Mouse (Mus musculus) kidney, embryonic 16.5 days (tissue): ENCODE data around the gene Pus10. TPM values are rescaled to one million over a fixed set of nuclear protein-coding genes. Genes with fewer than 3 reads are reported as not detected.

Experiments
- ATAC-seq: fragments of 200-750 bp; cut with Nextera tagmentation; 2 replicates; pipeline ENCODE4 v1.8.0; 2017; ENCODE audit warnings: moderate TSS enrichment; ENCODE audit not compliant: low FRiP score, low TSS enrichment
- H3K27ac ChIP-seq: fragments of 300-500 bp; sonication (generic); 2 replicates; pipeline ENCODE4 v1.5.1; 2014; ENCODE audit warnings: low read length
- H3K27me3 ChIP-seq: fragments of 300-500 bp; sonication (generic); 2 replicates; pipeline ENCODE4 v1.6.1; 2014; ENCODE audit warnings: low read length, control low read depth, mixed read lengths; ENCODE audit not compliant: insufficient read depth
- H3K36me3 ChIP-seq: fragments of 300-500 bp; sonication (generic); 2 replicates; pipeline ENCODE4 v1.6.1; 2014; ENCODE audit warnings: low read length, control low read depth, mixed read lengths; ENCODE audit not compliant: insufficient read depth
- H3K4me1 ChIP-seq: fragments of 300-500 bp; sonication (generic); 2 replicates; pipeline ENCODE4 v1.6.1; 2014; ENCODE audit warnings: low read length, control low read depth, mixed read lengths; ENCODE audit not compliant: insufficient read depth
- H3K4me2 ChIP-seq: fragments of 300-500 bp; sonication (generic); replicated peaks from 2 replicates; pipeline ENCODE4 v1.6.1; 2014; ENCODE audit warnings: low read depth, low read length
- H3K4me3 ChIP-seq: fragments of 300-500 bp; sonication (generic); 2 replicates; pipeline ENCODE4 v1.5.1; 2014; ENCODE audit warnings: mild to moderate bottlenecking, low read length
- H3K9ac ChIP-seq: fragments of 300-500 bp; sonication (generic); replicated peaks from 2 replicates; pipeline ENCODE4 v1.6.1; 2014; ENCODE audit warnings: low read length
- H3K9me3 ChIP-seq: fragments of 300-500 bp; sonication (generic); 2 replicates; pipeline ENCODE4 v1.6.1; 2016; ENCODE audit warnings: low read length, control low read depth
- WGBS: fragments of 180-500 bp; shearing (Covaris S2); extraction: QIAGEN DNeasy Blood & Tissue Kit; methylation state at CpG from one replicate; pipeline ENCODE4 v1.1.7; 2014; 5-methylcytosine and 5-hydroxymethylcytosine counted together
- polyA plus RNA-seq: library from polyadenylated mRNA; unstranded; fragments of >200 nt; fragmentation: Nextera tagmentation; extraction: Ambion mirVana; gene quantifications from 2 replicates; pipeline ENCODE4 v1.2.1, GENCODE M21; 2015

The Pus10 gene
- polyA plus RNA-seq, 1 experiment from 2014 or later = 21.2 TPM

DNA sequence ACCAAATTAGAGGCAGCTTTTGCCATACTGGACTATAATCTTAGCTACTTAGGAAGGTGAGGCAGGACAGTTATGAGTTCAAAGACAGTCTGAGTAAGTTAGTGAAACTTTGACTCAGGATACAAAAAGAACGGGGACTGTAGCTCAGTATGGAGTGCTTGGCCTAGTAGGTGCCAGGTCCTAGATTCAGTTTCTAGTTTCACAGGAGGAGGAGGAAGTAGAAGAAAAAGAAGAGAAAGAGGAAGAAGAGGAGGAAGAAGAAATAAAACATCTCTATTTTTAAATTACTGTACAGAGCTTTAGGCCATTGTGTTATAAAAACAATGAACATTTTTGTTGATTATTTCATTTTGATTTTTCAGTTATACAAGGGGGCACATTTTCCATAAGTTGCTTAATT, 22.6 kb downstream of the Pus10 start:
- H3K27me3 ChIP-seq = no peaks in the 10 kb centered on the region

GRCm38 (mm10) chr11:23693286-23693685, 27.8 kb downstream of the Pus10 start:
- Histone ChIP-seq H3K4me2 (no peak overlapping the region), H3K4me3 (no peak overlapping the region), H3K36me3 (peaks cover 4% of the 10 kb centered on the region; the same call in 1 of the 2 replicates), H3K4me1 (no peaks in the 10 kb centered on the region), H3K27me3 (no peaks in the 10 kb centered on the region), H3K27ac (no peak overlapping the region), H3K9me3 (no peaks in the 10 kb centered on the region), H3K9ac (no peak overlapping the region)
- 91% methylated on average over 2 of the region's 2 CpGs for WGBS
- ATAC-seq = no peak

More for the DNA sequence above, 22.6 kb downstream of the Pus10 start:
- H3K27ac ChIP-seq = no peak overlapping the region
- no peaks in the 10 kb centered on the region for H3K9me3 ChIP-seq
- ATAC-seq = no peak
- peaks cover 7% of the 10 kb centered on the region for H3K36me3 ChIP-seq
- no peak overlapping the region for H3K4me3 ChIP-seq
- H3K4me1 ChIP-seq = no peaks in the 10 kb centered on the region
- H3K4me2 ChIP-seq = no peak overlapping the region
- no peak overlapping the region for H3K9ac ChIP-seq
- WGBS = 92% methylated on average over 1 of the region's 1 CpGs

GRCm38 (mm10) chr11:23695847-23696246, 30.4 kb downstream of the Pus10 start:
- H3K27me3 ChIP-seq = no peaks in the 10 kb centered on the region
- H3K27ac ChIP-seq = no peak overlapping the region
- H3K4me3 ChIP-seq = no peak overlapping the region
- no peaks in the 10 kb centered on the region for H3K9me3 ChIP-seq
- H3K36me3 ChIP-seq = peaks cover 8% of the 10 kb centered on the region; the same call in 1 of the 2 replicates
- no peaks in the 10 kb centered on the region for H3K4me1 ChIP-seq
- H3K4me2 ChIP-seq = no peak overlapping the region
- ATAC-seq = no peak
- no peak overlapping the region for H3K9ac ChIP-seq

DNA sequence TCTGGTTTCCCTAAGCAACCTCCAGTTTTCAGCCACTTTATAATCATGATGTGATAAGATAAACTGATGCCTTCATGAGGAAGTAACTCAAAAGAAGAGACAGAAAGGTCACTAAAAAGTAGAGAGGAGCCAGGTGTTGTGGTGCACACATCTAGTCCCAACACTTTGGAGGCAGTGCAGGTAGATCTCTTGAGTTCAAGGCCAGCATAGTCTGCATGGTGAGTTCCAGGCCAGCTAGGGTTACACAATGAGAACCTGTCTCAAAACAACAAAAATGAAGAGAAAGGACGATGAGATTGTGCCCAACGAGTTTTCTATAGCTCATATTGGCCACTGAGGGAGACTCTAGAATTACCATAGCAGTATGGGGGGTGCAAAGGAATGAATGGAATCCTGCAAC, 33.1 kb downstream of the Pus10 start:
- ATAC-seq = no peak
- Histone ChIP-seq H3K27ac (no peak overlapping the region), H3K27me3 (no peaks in the 10 kb centered on the region), H3K4me3 (no peak overlapping the region), H3K9ac (no peak overlapping the region), H3K4me2 (no peak overlapping the region), H3K4me1 (no peaks in the 10 kb centered on the region), H3K9me3 (no peaks in the 10 kb centered on the region), H3K36me3 (peaks cover 14% of the 10 kb centered on the region; the same call in 1 of the 2 replicates)
- 84% methylated on average over 2 of the region's 2 CpGs for WGBS

GRCm38 (mm10) chr11:23699414-23700095, 34.1 kb downstream of the Pus10 start:
- H3K4me2 ChIP-seq = no peak overlapping the region
- no peak overlapping the region for H3K4me3 ChIP-seq
- H3K9me3 ChIP-seq = no peaks in the 10 kb centered on the region
- H3K27ac ChIP-seq = no peak overlapping the region
- WGBS = 66% methylated on average over 3 of the region's 3 CpGs
- no peak overlapping the region for H3K9ac ChIP-seq
- ATAC-seq = no peak
- H3K27me3 ChIP-seq = no peaks in the 10 kb centered on the region
- H3K4me1 ChIP-seq = no peaks in the 10 kb centered on the region
- peaks cover 18% of the 10 kb centered on the region; the same call in 1 of the 2 replicates for H3K36me3 ChIP-seq

- Histone ChIP-seq H3K4me1 (no peaks in the 10 kb centered on the region), H3K27me3 (no peaks in the 10 kb centered on the region), H3K9me3 (no peaks in the 10 kb centered on the region), H3K4me2 (no peak overlapping the region), H3K36me3 (peaks cover 25% of the 10 kb centered on the region; the same call in 1 of the 2 replicates), H3K27ac (no peak overlapping the region), H3K9ac (no peak overlapping the region), H3K4me3 (no peak overlapping the region)
- 95% methylated on average over 3 of the region's 3 CpGs for WGBS
- ATAC-seq = no peak
Observed at GRCm38 (mm10) chr11:23701831-23702230, 36.4 kb downstream of the Pus10 start.

DNA sequence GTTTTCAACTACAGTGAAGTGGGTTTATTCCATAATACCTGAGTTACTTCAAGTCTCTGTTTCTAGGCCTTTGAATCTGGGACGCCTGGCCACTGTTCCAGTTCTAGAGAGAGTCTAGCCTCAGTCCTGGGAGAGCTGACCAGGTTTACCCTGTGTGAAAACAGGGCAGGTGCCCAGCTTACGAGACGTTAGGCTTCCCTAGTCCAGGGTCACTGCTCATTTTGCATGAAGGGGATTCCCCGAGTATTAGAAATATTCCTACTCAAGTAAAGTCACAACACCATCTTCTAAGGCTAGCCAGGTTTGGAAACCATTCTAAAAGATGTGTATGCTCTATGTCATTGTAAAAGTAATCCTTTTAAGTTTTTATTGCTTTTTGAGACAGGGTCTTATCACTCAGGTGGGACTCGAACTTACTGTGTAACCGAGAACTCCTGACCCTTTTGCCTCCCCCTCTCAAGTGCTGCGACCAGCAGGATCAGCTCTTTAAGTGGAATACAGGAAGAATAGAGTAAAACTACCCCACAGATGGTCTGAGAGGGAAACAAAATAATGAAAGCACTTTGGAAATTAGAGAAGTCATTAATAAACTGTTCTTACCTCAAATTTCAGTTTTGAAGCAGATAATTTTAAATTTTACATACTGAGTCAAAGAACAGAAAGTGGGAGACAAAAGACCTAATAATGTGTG, 39.3 kb downstream of the Pus10 start:
- H3K4me3 ChIP-seq = no peak overlapping the region
- WGBS = 85% methylated on average over 7 of the region's 7 CpGs
- no peaks in the 10 kb centered on the region for H3K27me3 ChIP-seq
- H3K4me2 ChIP-seq = no peak overlapping the region
- no peak for ATAC-seq
- no peak overlapping the region for H3K9ac ChIP-seq
- no peaks in the 10 kb centered on the region for H3K4me1 ChIP-seq
- H3K36me3 ChIP-seq = peaks cover 36% of the 10 kb centered on the region
- no peaks in the 10 kb centered on the region for H3K9me3 ChIP-seq
- no peak overlapping the region for H3K27ac ChIP-seq

DNA sequence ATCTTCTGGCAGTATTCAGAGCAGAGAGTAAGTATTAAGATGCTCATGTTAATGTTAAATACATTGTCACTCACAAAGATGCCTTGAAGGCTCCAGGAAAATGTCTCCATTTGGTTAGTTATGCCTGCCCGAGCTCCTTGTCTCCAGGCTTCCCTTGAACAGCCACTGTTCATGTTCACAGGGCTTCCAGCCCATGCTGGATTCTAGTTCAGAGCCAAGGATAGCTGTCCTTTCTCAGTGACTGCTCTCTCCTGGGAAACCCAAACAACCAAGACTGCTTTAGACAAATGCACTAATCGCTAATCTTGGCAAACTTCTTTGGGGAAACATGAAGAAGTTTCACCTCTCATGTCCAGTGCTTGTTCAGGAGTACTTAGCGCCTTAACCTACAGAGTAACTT, 46.8 kb downstream of the Pus10 start:
- ATAC-seq = no peak
- Histone ChIP-seq H3K4me1 (no peaks in the 10 kb centered on the region), H3K4me2 (no peak overlapping the region), H3K27me3 (no peaks in the 10 kb centered on the region), H3K9ac (no peak overlapping the region), H3K4me3 (no peak overlapping the region), H3K9me3 (no peaks in the 10 kb centered on the region), H3K27ac (no peak overlapping the region), H3K36me3 (peaks cover 51% of the 10 kb centered on the region)
- WGBS = 92% methylated on average over 3 of the region's 3 CpGs

GRCm38 (mm10) chr11:23718856-23719255, 53.4 kb downstream of the Pus10 start:
- H3K4me3 ChIP-seq = no peak overlapping the region
- H3K4me2 ChIP-seq = no peak overlapping the region
- H3K9ac ChIP-seq = no peak overlapping the region
- H3K9me3 ChIP-seq = no peaks in the 10 kb centered on the region
- peaks cover 49% of the 10 kb centered on the region for H3K36me3 ChIP-seq
- no peaks in the 10 kb centered on the region for H3K27me3 ChIP-seq
- H3K4me1 ChIP-seq = no peaks in the 10 kb centered on the region
- no peak for ATAC-seq
- 89% methylated on average over 2 of the region's 2 CpGs for WGBS
- no peak overlapping the region for H3K27ac ChIP-seq

GRCm38 (mm10) chr11:23719825-23720224, 54.4 kb downstream of the Pus10 start:
- Histone ChIP-seq H3K4me2 (no peak overlapping the region), H3K36me3 (peaks cover 41% of the 10 kb centered on the region), H3K9me3 (no peaks in the 10 kb centered on the region), H3K27me3 (no peaks in the 10 kb centered on the region), H3K9ac (no peak overlapping the region), H3K27ac (no peak overlapping the region), H3K4me3 (no peak overlapping the region), H3K4me1 (no peaks in the 10 kb centered on the region)
- WGBS = 83% methylated on average over 3 of the region's 3 CpGs
- ATAC-seq = no peak
